Mouse (Mus musculus): ENCODE data around the gene Mgam. TPM values are rescaled to one million over a fixed set of nuclear protein-coding genes. Genes with fewer than 3 reads are reported as not detected.

Mgam gene
- polyA plus RNA-seq (2012; fragmentation: generic; extraction: Trizol): 3.3 TPM

GRCm38 (mm10) chr6:40628406-40629000, at the start of gene Mgam:
Gene Mgam (plus strand): TSS chr6:40628831.
- Histone ChIP-seq H3ac (ENCODE audit: control insufficient read depth, insufficient read length) (no peak within 1 kb of the TSS), H3K79me2 (ENCODE audit: control insufficient read depth, insufficient read depth) (no peaks in the 10 kb centered on the region), H3K27me3 (ENCODE audit: control insufficient read depth, insufficient read depth, insufficient read length) (no peaks in the 10 kb centered on the region), H3K36me3 (ENCODE audit: control insufficient read depth, insufficient read depth) (no peaks in the 10 kb centered on the region), H3K4me2 (ENCODE audit: low read depth) (no peak within 1 kb of the TSS), H3K4me3 (no peak within 1 kb of the TSS)
- TF ChIP-seq TCF12 (IDR thresholded peaks at IDR 0.05; ENCODE audit: insufficient read depth, poor library complexity, severe bottlenecking) (no peak), USF1 (IDR thresholded peaks at IDR 0.05; ENCODE audit: low read depth) (no peak), POLR2AphosphoS2 (IDR thresholded peaks at IDR 0.05; ENCODE audit: insufficient read length, low read depth) (no peak), REST (IDR thresholded peaks at IDR 0.05; ENCODE audit: insufficient read depth, insufficient read length) (no peak), MYOG (IDR thresholded peaks at IDR 0.05; ENCODE audit: control insufficient read depth in 1 of 3, insufficient read depth in 1 of 3, insufficient read length in 2 of 3, low read depth in 2 of 3) (no peak), MAX (IDR thresholded peaks at IDR 0.05; ENCODE audit: low read depth) (no peak), CEBPB (IDR thresholded peaks at IDR 0.05; ENCODE audit: insufficient read depth, poor library complexity, severe bottlenecking) (no peak), MYOD1 (IDR thresholded peaks at IDR 0.05; ENCODE audit: control insufficient read depth in 1 of 3, insufficient read length in 2 of 3, low read depth in 2 of 3) (no peak), E2F4 (IDR thresholded peaks at IDR 0.05; ENCODE audit: insufficient read depth) (no peak), POLR2A (IDR thresholded peaks at IDR 0.05; ENCODE audit: insufficient read length, low read depth) (no peak), SRF (IDR thresholded peaks at IDR 0.05; ENCODE audit: control insufficient read depth, insufficient read length, low read depth) (no peak), TCF3 (IDR thresholded peaks at IDR 0.05; ENCODE audit: insufficient read length, low read depth) (no peak)

GRCm38 (mm10) chr6:40584336-40584735, 44.3 kb upstream of the Mgam start:
- H3K36me3 ChIP-seq (ENCODE audit: control insufficient read depth, insufficient read depth): no peaks in the 10 kb centered on the region
- TF ChIP-seq REST (IDR thresholded peaks at IDR 0.05; ENCODE audit: insufficient read depth, insufficient read length) (no peak), CEBPB (IDR thresholded peaks at IDR 0.05; ENCODE audit: insufficient read depth, poor library complexity, severe bottlenecking) (no peak), MYOG (IDR thresholded peaks at IDR 0.05; ENCODE audit: control insufficient read depth in 1 of 3, insufficient read depth in 1 of 3, insufficient read length in 2 of 3, low read depth in 2 of 3) (no peak), POLR2AphosphoS2 (IDR thresholded peaks at IDR 0.05; ENCODE audit: insufficient read length, low read depth) (no peak), TCF3 (IDR thresholded peaks at IDR 0.05; ENCODE audit: insufficient read length, low read depth) (no peak), MAX (IDR thresholded peaks at IDR 0.05; ENCODE audit: low read depth) (no peak), POLR2A (IDR thresholded peaks at IDR 0.05; ENCODE audit: insufficient read length, low read depth) (no peak), E2F4 (IDR thresholded peaks at IDR 0.05; ENCODE audit: insufficient read depth) (no peak), TCF12 (IDR thresholded peaks at IDR 0.05; ENCODE audit: insufficient read depth, poor library complexity, severe bottlenecking) (no peak), MYOD1 (IDR thresholded peaks at IDR 0.05; ENCODE audit: control insufficient read depth in 1 of 3, insufficient read length in 2 of 3, low read depth in 2 of 3) (no peak), SRF (IDR thresholded peaks at IDR 0.05; ENCODE audit: control insufficient read depth, insufficient read length, low read depth) (no peak), USF1 (IDR thresholded peaks at IDR 0.05; ENCODE audit: low read depth) (no peak)
- H3ac ChIP-seq (ENCODE audit: control insufficient read depth, insufficient read length): no peak overlapping the region
- no peaks in the 10 kb centered on the region for H3K27me3 ChIP-seq (ENCODE audit: control insufficient read depth, insufficient read depth, insufficient read length)
- H3K79me2 ChIP-seq (ENCODE audit: control insufficient read depth, insufficient read depth): no peaks in the 10 kb centered on the region
- H3K4me2 ChIP-seq (ENCODE audit: low read depth): no peak overlapping the region
- H3K4me3 ChIP-seq: no peak overlapping the region

GRCm38 (mm10) chr6:40585645-40586044, 43.0 kb upstream of the Mgam start, which contains the start of gene Clec5a:
Gene Clec5a (minus strand): TSS chr6:40585821.
- no peaks in the 10 kb centered on the region for H3K36me3 ChIP-seq (ENCODE audit: control insufficient read depth, insufficient read depth)
- no peaks in the 10 kb centered on the region for H3K27me3 ChIP-seq (ENCODE audit: control insufficient read depth, insufficient read depth, insufficient read length)
- no peak within 1 kb of the TSS for H3K4me3 ChIP-seq
- TF ChIP-seq CEBPB (IDR thresholded peaks at IDR 0.05; ENCODE audit: insufficient read depth, poor library complexity, severe bottlenecking) (no peak), E2F4 (IDR thresholded peaks at IDR 0.05; ENCODE audit: insufficient read depth) (no peak), POLR2A (IDR thresholded peaks at IDR 0.05; ENCODE audit: insufficient read length, low read depth) (no peak), SRF (IDR thresholded peaks at IDR 0.05; ENCODE audit: control insufficient read depth, insufficient read length, low read depth) (no peak), REST (IDR thresholded peaks at IDR 0.05; ENCODE audit: insufficient read depth, insufficient read length) (no peak), TCF12 (IDR thresholded peaks at IDR 0.05; ENCODE audit: insufficient read depth, poor library complexity, severe bottlenecking) (no peak), USF1 (IDR thresholded peaks at IDR 0.05; ENCODE audit: low read depth) (no peak), MAX (IDR thresholded peaks at IDR 0.05; ENCODE audit: low read depth) (no peak), MYOD1 (IDR thresholded peaks at IDR 0.05; ENCODE audit: control insufficient read depth in 1 of 3, insufficient read length in 2 of 3, low read depth in 2 of 3) (no peak), TCF3 (IDR thresholded peaks at IDR 0.05; ENCODE audit: insufficient read length, low read depth) (no peak), POLR2AphosphoS2 (IDR thresholded peaks at IDR 0.05; ENCODE audit: insufficient read length, low read depth) (no peak), MYOG (IDR thresholded peaks at IDR 0.05; ENCODE audit: control insufficient read depth in 1 of 3, insufficient read depth in 1 of 3, insufficient read length in 2 of 3, low read depth in 2 of 3) (no peak)
- no peaks in the 10 kb centered on the region for H3K79me2 ChIP-seq (ENCODE audit: control insufficient read depth, insufficient read depth)
- no peak within 1 kb of the TSS for H3ac ChIP-seq (ENCODE audit: control insufficient read depth, insufficient read length)
- H3K4me2 ChIP-seq (ENCODE audit: low read depth): no peak within 1 kb of the TSS

- H3K4me3 ChIP-seq: no peak overlapping the region
- TF ChIP-seq TCF12 (IDR thresholded peaks at IDR 0.05; ENCODE audit: insufficient read depth, poor library complexity, severe bottlenecking): no peak
- no peak for TF ChIP-seq TCF3 (IDR thresholded peaks at IDR 0.05; ENCODE audit: insufficient read length, low read depth)
- TF ChIP-seq MAX (IDR thresholded peaks at IDR 0.05; ENCODE audit: low read depth): no peak
- no peak for TF ChIP-seq SRF (IDR thresholded peaks at IDR 0.05; ENCODE audit: control insufficient read depth, insufficient read length, low read depth)
- TF ChIP-seq REST (IDR thresholded peaks at IDR 0.05; ENCODE audit: insufficient read depth, insufficient read length): no peak
- TF ChIP-seq CEBPB (IDR thresholded peaks at IDR 0.05; ENCODE audit: insufficient read depth, poor library complexity, severe bottlenecking): no peak
- no peak for TF ChIP-seq USF1 (IDR thresholded peaks at IDR 0.05; ENCODE audit: low read depth)
- no peak for TF ChIP-seq POLR2AphosphoS2 (IDR thresholded peaks at IDR 0.05; ENCODE audit: insufficient read length, low read depth)
- H3K79me2 ChIP-seq (ENCODE audit: control insufficient read depth, insufficient read depth): no peaks in the 10 kb centered on the region
- no peaks in the 10 kb centered on the region for H3K27me3 ChIP-seq (ENCODE audit: control insufficient read depth, insufficient read depth, insufficient read length)
- H3ac ChIP-seq (ENCODE audit: control insufficient read depth, insufficient read length): no peak overlapping the region
- no peaks in the 10 kb centered on the region for H3K36me3 ChIP-seq (ENCODE audit: control insufficient read depth, insufficient read depth)
- H3K4me2 ChIP-seq (ENCODE audit: low read depth): no peak overlapping the region
These were observed 40.3 kb upstream of the Mgam start for GRCm38 (mm10) chr6:40588346-40588745.

All from myocyte (in vitro differentiated cells).